Mouse (Mus musculus) urinary bladder, postnatal 10 days (tissue): ENCODE measurements around the gene Slc8a1.

ENCODE experiments used
- DNase-seq: peaks from one replicate; pipeline ENCODE4 v3.0.0; 2022; ENCODE audit warnings: low spot score

Gene Slc8a1

DNA sequence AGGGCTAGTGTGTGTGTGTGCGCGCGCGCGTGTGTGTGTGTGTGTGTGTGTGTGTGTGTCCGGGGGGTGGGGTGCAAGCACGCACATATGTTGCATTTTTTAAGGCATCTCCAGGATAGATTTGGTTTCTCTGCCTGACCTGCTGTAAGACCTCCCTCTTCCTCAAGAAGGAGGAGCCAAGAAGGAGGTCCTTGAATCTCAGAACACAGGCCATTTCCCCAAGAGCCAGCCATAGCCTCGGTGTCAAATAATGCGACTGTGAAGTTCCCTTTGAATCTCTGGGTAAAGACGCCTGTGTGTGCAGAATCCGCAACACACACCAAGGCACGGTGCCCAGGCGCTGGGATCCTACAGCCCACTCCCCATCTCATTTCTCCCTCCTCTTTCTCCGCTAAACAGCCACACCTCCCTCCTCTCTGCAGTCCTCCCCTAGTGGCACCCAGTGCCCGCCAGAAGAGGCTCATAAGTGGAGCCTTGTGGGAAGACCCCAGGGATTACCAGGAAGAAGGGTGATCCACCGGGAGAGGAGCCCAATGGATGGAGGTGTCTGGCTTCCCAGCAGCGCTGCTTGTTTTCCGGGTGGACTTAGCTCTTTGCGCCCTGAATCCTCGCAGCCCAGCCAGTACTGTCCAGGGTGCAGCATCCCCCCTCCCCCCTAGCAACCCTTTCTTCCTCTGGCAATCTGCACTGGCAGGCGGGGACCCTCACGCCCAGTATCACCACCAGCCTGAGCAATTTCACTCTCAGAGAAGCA is 68.9 kb downstream of the Slc8a1 start:
- DNase-seq = no peak

DNA sequence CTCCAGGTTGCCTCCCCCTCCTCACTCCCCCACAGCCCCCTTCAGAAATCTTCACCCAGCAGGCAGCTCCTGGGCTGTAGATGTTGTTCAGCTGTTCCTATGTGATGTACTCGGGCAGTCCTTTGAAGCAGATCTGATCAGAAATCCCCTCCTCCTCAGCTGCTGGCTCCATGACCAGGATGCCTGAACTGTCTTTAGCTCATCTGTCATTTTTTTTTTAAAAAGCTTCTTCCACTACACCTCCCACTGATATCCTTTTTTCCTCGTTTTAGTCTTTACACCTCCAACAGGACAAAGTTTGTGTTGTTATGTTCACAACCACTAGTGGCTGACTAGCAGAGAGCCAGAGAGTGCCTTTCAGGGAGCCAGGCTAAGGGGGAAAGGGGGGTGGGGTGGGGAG is 69.7 kb downstream of the Slc8a1 start:
- DNase-seq = no peak

DNA sequence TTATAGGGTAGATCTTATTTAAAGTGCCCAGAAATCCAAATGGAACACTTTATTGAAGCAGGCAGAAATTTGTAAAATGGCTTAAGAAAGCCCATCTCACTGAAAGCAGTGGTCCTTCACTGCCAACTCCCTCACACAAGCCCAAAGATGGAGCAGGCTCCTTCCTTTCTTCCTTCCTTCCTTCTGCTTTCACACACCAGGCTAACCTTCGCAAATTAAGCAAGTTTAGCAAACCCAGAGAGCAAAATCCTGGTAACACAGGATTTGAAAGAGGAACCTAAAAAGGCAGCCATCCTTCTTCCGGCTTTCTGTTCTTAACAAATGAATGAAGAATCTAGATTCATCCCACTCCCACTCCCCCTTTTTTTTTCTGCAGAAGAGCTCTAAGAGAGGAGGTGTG is 70.2 kb downstream of the Slc8a1 start:
- DNase-seq = no peak

DNA sequence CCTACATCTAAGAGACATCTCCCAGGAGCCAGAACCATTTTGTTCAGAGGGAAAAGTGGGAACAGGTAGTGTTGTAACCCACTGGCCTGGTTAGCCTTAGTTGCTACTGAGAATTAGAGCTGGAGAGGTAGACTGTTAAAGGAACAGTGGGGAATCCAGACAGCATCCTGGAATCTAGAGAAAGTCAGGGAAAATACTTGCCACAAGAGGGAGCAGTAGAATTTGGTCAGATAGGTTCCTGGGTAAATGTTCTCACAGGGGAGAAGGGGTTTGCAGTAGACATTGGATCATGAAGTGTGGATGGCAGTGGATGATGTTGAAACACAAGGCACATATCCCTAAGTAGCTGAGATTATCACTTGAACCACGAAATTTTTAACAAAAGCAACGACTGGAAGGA is 71.6 kb downstream of the Slc8a1 start:
- no peak for DNase-seq

DNA sequence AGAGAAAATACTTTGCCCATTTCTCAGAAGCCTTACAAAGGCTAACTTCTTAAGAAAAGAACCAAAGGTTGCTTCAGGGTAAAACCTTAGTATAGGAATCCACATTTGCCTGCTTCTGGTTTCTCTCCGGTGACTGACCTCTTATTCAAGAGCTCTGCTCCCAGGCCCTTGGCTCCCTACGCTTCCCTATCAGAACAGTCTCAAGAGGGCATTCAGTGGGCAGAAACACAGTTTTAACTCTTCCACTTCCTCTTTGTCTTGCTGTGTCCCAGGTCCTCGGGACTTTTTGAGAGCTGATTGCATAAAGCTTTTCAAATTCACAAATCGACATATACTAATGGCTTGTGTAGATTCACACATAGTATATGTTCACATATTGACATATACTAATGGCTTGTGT is 73.3 kb downstream of the Slc8a1 start:
- DNase-seq = no peak

DNA sequence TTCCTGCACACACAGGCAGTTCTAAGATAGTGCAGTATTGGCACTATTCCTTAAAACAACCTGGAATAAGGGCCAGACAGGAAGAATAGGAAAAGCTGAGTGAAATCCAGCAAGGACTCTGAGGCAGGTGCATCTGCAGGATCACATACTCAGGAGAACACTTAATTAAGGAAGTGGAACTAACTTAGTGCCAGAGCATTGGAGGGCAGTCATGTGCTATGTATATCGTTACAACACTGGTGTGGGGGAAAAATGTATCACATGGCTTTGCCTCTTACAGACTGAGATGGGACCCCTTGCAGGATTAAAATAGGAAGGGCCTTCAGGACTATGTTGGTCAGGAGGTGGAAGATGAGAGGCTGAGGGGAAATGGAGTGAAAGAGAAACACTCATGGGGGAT is 80.3 kb downstream of the Slc8a1 start:
- no peak for DNase-seq

DNA sequence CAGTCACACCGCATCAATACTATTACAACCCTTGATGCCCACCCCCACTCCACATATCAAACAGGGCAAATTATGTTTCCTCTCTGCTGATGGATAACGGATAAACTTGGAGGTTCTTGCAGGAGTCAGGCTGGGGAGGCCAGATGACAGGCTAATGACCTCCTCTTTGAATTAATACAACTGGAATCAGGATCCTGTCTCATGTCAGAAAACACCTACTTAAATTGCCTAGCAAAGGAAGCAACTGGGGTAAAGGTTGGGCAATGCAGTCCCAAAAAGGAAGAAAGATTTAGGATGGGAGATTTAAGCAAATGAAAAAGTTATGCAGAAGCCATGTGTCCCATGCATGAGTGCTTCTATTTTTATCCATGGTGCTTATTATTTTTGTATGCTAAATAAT is 83.6 kb downstream of the Slc8a1 start:
- DNase-seq = no peak

DNA sequence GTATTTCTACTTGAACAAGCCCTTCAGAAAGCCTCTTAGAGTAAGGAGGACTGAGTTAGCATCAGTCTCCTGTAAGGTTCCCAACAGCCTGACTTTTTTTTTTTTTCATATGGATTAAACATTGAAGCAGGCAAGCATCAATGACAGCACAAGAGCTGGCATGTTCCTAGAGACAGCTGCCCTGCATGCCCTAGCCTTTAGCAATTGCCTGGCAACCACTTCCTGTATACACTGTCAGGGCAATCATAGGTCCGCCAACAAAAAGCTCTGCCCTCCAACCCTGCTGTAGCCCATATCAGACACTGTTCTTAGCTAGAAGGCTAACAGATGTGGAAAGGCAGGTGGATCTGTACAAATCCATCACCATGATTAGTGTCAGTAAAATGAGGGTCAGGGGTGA is 85.2 kb downstream of the Slc8a1 start:
- DNase-seq = no peak

DNA sequence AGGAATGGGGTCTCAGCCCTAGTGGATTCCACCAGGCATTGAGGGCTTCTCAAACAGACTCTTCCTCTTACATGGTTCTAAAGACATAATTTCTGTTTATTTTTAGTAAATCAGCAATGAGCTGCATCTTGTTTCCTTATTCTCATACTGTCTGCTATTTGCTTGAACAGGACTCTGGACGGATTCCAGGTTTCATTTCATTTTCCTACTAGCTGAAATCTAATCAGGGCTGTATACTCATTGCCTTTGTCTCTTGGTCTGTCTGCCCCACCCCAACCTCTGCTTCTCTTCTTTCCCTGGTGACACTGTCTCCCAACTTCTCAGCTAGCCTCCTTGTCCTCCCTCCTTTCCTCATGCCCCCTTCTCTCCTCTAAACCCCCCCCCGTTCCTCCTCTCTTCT is 101.4 kb downstream of the Slc8a1 start:
- DNase-seq = no peak

DNA sequence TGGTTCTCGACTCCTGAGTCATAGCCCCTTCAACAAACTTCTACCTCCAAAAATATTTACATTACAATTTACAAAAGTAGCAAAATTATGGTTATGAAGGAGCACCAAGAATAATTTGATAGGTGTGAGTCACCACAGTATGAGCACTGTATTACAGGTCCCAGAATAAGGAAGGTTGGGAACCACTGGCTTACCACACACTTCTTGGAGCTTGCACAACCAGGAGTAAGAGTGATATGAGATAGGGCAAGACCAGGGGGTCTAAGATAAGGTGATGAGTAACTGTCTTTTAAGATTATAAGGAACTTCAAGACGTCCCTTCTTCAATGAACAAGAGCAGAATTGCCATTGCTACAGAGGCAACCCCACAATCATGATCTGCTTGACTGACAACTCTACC is 107.7 kb downstream of the Slc8a1 start:
- DNase-seq = no peak

DNA sequence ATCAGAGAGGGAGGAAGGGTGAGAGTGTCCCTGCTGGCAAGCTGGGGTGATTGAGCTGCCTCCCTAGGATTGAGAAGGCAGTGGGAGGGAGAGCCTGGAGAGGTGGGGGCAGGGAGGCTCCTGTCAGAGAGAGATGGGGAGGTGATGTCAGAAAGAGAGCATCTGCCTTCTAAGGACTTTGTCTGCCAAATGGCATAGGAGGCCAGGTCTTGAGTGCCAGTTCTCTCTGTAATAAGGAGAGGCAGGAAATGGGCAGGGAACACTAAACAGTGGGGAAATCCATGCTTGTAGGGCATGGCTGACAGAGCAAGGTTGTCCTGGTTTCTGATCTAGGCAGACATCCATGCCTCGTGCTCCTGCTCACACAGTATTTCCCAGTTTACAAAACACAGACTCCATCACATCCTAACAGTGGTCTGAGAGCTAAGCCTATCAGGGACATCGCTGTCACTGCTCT is 117.0 kb downstream of the Slc8a1 start:
- no peak for DNase-seq

DNA sequence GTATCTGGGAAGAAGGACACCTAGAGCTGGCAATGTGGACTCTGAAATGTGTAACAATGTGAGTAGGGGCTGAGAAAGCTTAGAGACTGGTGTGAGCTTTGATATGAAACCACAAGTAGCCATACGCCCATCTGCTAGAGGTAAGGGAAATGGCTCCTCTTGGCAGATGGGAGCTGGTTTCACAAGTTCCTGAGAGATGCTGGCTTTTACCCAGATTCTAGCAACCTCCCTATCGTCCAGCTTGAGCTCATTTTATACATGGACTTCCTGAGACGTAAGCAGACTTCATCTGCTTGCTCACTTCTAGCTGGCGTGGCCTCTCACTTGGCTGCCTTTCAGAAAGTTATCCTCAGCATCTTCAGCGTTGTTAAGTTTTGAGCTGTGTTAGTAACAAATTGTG is 119.7 kb downstream of the Slc8a1 start:
- DNase-seq = no peak

DNA sequence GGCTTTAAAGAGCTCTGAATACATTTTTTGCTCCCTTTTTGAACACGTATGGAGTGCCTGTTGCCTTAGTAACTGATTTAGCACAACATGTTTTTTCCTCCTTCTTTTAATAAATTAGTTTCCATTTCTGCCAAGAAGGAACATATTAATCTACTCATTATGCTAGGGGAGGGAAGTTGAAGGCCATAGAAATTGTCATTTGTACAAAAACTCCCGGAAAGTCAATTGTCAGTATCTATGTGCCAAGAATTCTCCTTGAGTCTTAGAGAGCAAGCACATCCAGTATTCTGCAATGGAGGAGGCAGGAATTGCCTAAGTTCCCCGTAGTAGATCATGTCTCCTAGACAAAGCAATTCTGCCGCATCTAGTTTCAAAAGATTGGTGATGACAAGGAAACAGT is 121.9 kb downstream of the Slc8a1 start:
- no peak for DNase-seq

DNA sequence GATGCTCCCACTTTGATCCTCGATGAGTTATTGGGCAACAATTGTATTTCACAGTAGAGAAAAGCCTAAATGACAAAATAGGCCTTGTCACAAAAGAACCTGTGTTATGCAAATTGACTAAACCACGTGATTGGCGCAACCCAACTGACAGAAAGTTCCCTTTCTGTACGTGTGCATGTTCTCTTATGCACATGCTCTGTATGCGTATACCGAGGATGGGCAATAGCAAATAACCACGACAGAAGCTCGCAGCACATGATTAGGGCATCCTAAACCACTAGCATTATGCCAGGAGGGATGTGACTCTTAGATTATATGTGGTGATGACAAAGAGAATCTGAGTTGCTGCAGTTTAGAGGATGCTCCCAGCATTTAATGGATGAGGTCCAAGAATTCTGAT is 122.8 kb downstream of the Slc8a1 start:
- DNase-seq = no peak

DNA sequence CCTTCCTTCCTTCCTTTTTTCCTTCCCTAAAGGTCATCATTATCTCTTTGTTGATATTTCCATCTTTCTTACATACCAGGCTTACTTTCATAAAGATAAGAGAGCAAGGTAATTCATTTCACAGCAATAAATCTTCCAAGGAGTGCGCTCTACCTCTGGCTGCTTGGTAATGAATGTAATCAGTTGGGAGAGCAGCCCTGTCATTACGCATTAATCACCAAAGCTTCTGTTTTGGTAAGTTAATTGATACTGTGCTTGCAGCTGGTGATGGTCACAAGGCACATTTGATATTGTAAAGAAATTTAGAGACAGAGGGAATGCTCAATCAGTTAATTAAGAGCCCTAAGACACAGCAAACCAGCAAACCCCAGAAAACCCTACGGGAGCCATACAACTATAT is 130.7 kb downstream of the Slc8a1 start:
- DNase-seq = no peak

DNA sequence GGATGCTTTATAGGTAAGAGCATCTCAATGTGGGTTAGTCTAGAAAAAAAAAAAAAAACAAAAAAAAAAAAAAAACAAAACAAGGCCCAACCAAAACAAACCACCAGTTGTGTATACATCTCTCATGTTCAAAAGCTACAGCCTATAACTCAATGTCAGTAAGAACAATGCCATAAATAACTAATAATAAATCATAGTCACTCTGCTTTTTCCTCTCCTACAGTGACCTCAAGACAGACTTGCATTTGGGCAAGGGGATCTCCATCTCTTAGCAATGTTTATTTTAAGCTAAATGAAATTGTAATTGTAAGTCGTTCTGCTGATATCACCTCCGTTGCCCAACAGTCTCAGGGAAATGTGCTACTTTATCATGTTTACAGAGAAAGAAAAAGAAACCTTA is 132.1 kb downstream of the Slc8a1 start:
- no peak for DNase-seq

DNA sequence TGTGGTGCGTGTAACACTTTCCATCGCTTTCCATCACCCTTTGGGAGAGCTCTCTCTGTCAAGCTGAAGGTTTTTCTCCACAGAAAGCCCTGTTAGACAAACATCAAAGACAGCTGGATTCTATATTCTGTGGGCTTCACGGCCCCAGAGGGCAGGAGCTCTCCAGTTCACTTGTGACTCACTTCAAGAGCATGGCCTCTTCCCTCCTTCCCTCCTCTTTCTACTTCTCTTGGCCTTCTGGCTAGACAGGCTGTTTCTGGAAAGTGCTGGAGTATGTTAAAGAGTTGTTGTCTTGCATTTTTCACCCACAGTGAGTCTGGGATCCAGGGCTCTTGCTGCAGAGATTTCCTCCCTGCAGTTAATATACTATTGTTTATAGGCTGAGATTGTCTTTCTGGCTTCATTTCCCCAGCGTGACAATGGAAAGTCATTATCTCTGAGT is 132.9 kb downstream of the Slc8a1 start:
- no peak for DNase-seq

DNA sequence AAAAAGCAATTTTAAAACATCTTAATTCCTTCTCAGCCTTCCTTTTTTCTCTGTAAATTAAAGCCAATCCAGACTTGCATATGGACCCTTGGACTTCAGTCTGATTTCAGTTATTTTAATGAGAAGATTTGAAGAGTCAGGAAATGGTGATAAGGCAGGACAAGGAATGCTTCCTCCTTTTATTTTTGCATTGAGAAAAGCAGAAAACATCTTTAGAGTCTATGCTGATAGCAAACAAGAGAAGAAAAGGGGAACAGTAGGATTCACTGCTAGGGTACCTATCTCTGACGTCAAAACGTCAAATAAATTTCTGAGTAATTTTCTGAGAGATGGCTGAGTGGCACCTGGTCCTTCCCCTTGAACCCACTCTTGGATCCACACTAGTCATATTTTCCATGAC is 139.1 kb downstream of the Slc8a1 start:
- DNase-seq = no peak

DNA sequence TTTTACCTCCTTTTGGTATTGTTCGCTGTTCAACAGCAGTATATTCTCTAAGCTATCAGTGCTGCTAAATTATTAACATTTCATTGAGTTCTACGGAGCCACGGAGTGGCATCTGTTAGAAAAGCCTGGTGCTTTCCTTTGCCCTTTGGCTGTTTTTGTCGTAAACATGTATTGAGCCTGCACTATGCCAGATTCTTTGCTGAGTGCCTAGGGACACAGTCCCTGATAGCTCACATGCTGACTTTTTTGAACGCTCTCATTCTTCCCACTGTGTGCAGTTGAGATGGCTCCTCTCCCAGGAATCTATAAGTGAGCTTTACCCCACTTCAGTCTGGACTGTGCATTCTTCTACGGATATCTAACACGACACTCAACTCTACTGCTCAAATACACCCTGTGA is 148.4 kb downstream of the Slc8a1 start:
- no peak for DNase-seq

DNA sequence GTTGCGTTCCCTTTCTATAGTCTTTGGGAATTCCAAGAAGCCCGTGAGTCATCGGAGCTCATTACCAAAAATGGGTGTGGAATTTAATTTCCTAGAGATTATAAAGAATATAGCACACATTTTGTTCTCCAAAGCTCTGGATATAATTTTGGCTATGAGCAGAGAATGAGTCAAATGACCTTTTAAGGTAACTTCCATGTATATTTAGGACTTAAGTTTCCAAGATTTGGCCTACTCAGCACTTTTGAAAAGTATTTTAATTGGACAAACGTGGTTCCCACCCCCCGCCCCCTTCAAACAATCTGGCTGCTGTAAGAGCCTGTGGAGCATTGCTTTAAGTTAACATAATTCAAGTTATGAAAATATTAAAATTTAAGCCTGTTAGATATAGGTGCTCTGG is 151.4 kb downstream of the Slc8a1 start:
- no peak for DNase-seq

DNA sequence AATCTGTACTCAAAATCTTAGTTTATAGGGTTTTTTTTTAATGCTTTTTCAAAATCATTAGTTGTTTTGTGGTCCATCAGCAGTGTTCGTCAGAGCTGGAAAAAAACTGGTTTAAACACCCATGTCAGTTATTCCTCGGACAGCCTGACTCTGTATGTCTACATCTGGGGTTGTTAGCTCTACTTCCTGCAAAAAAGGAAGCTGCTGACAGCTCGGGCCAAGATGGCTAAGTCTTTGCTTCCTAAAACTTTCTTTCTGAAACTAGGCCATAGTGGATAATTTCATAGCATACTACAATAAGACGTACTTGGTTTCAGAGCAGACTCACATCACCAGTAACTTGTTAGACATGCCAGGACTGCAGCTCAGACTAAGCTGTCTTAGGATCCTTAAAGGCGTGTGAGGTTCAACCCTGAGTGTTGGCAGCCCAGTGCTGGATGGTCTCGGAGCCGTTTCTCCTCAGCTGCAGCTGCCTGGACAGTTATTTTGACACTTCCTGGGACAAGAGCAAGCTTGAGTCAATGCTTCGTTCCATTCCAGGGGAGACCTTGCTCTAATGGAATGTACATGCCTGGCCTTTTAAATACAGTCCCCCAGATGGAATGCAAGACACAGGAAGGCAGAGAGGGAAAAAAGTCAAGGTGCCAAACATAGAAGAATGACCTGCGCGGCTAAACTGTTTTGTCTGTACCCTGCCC is 158.3 kb downstream of the Slc8a1 start:
- DNase-seq = no peak

DNA sequence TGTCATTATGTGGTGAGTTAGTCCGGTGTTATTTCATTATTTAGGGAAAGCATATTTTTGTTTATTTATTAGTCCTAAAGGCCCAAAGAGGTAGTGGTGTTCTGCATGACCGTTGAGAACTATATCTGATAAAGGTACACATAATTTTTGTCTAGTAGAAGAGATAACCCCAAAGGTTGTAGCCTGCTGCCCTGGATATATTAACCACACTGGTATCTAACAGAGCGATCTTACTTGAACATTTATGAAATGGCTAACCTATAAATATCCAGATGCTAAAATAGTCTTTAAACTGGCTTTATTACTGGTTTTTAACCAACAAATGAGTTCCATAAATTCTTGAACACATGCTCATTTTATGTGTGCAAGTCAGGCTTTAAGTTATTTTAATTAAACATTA is 161.3 kb downstream of the Slc8a1 start:
- DNase-seq = no peak

DNA sequence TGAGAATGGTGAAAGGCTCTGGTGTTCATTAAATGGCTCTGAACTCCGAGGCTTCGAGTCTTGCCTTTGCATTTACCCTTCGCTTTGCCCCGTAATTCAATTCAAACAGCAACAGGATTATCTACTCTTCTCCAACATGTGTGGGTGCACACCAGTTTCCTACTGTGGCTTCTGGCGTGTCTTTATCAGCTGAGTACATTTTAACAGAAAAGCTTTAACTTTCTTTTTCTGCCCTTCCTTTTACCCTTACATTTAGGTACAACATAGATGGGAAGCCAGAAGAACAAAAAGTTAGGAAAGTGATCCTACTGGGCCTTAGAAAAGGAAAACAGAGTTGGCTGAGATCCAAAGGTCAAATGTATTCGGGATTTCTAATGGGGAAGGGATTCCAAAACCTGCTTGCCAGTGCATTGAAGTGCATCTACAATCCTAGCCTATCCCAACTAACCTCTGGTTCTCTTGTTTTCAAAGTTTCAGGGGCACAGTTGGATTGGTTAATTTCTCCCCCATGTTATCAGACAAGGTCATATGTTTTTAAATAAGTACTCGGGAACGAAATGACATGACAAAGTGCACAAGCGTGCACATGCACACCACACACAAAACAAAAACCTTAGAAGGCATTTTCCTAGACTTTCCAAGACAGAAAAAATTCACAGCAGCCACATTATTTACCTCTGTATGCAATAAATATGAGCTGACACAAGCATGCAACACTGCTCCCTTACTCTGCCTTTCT is 172.4 kb downstream of the Slc8a1 start:
- no peak for DNase-seq
